Mouse (Mus musculus): Measurements from ENCODE around the gene Col11a2.

Col11a2 gene

DNA sequence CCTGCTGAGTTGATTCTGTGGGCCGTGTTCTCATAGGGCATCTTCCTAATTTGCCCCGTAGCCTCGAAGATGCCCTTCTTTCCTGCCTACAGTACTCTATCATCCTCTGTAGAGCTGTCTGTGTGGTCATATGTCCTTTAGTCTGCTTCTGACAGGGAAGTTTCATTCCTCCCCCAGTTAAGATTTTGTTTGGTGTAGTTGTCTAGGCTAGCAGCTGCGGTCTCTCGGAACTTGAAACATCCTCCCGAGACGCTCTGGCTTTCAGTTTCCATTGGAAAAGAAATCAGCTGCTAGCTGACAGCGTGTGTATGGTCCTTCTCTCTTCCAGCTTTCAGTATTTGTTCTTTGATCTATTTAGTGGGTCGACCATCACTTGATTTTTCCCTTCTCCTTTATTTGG, 65.6 kb downstream of the Col11a2 start:
- DNase-seq (ENCODE audit: low spot score): no peak

DNA sequence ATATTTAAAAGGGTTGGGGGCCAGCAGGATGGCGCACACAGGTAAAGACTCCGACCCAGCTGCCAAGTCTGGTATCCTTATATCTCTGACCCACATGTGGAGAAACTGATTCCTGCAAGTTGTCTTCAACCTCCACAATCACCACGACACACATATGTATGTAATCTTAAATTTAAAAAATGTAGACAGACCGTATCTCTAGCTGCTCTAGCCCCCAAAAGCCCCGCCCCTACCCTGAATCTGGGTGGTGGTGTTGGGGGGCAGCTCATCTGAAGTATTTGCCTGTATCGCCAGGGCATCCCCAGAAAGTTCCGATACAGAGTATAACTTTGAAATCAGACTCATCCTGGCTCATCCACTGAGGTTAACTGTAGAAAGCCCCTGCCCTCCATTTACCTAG, 67.3 kb downstream of the Col11a2 start:
- DNase-seq (ENCODE audit: low spot score): no peak

DNA sequence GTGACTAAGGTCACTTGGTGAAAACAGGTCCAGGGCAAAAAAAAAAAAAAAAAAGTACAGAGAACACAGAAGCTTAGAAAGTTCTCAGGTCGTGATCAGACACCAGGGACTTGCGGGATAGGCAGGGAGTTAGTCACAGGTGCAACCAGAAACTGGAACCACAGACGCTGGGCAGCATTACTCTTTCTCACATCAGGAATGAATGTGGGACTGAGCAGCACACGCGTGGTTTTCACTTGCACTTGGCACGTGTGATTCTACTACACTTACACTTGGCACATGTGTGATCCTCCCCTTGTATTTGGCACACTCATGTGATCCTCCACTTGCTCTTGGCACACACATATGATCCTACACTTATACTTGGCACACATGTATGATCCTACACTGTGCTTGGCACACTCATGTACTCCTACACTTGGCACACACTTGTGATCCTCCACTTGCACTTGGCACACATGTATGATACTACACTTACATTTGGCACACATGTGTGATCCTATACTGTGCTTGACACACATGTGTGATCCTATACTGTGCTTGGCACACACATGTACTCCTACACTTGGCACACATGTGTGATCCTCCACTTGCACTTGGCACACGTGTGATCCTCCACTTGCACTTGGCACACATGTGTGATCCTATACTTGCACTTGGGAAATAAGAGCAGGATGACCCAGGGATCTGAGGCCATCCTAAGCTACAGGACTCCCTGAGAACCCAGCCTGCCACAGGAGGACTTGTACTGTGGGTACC, 68.1 kb downstream of the Col11a2 start:
- no peak for DNase-seq (ENCODE audit: low spot score)

DNA sequence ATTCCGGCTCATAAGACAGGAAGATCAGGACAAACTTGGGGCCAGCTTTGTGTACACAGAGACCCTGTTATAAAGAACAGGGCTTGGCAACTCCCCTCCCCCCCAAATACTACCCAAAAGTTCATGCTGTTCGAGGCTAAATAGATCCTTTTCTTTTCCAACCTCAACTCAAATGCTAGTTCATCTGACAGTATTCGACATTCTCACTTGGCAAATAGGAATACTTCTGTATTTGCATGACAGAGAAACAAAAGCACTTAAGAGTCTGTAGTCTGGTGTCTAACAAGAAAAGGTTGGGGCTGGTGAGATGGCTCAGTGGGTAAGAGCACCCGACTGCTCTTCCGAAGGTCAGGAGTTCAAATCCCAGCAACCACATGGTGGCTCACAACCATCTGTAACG, 69.2 kb downstream of the Col11a2 start:
- DNase-seq (ENCODE audit: low spot score): no peak

DNA sequence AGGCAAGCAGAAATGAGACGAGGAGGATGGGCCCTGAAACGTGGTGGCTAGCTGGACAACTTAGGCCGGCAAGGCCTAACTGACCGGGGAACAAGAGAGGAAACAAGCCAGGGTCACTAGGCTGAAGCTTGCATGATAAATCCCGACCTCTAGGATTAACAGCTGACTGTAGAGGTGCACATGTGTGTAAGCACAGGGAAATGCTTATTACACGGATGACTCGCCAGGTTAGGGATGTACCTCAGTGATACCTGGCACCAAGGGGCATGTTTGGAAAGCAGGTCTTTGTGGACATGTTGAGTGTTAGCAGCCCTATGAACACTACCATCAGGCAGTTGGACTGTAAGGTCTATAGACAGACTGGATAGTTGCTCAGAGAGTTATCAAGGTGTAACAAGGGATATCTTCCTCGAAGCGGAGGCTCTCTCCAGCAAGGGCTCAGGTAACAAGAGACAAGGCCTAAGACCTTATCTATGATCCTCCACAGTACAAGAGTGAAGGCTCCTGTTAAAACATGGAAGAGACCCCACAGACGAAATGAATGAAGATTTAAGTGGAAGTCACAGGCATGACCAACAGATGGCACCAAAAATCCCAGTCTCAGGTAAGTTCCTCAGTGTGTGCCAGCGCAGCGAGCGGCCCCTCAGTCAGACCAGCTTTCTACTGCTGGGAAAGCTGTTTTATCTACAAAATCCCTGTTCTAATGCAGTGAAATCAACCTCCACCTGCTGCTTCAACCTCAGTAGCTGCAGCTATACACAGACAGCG, 70.0 kb downstream of the Col11a2 start:
- no peak for DNase-seq (ENCODE audit: low spot score)

DNA sequence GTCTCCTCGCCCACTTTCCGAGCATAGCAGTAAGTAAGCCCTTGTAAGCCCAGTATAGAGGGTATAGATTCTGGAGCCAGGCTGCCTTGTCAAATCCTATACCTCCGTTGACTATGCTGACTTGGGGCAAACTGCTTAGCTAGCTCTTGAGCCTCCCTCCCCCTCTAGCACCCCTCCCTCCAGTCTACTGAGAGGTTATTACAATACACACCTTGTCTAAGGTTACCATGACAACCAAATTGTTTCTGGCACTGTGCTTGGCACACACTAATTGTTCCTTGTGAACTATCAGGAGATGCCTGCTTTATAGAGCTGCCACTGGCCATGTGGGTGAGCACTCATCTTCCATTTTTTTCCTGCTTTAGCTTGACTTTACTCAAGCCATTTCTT, 70.6 kb downstream of the Col11a2 start:
- DNase-seq (ENCODE audit: low spot score): no peak

DNA sequence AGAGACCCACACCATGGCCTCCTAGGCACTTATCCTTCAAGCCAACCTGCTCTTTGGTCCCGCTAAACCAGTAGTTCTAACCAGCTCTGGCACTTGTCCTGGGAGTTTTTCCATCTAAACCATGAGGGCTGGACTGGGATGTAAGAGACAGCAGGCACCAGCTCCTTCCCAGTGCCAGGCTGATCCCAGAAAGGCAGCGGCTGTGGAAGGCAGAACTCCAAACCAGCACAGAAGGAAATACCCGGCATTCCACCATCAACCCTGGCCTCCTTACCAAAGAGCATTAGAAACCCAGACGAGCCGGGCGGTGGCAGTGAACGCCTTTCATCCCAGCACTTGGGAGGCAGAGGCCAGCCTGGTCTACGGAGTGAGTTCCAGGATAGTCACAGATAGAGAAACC, 71.1 kb downstream of the Col11a2 start:
- DNase-seq (ENCODE audit: low spot score): no peak

DNA sequence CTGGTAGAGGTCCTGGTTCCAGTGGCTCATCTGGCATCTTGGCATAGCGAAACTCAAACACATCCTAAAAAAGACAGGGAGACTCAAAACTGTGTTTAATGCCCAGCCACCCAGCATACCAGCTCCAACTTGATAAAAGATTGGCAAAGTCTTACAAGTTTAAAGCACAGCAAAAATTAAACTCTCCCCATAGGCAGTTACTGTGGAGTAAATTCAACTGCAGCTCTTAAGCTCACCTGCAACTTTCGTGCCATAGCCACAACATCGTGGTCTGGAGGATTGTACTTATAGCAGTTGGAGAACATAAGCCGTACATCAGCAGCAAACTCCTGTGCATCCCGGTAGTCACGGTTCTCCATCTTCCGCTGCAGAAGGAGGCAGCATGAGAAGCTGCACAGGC, 74.9 kb downstream of the Col11a2 start:
- no peak for DNase-seq (ENCODE audit: low spot score)

Measured in left cerebral cortex, adult 11 months (tissue).